Mouse (Mus musculus) splenic B cell, adult 2 months (primary cell): ENCODE measurements around the gene Cacng3.

ENCODE experiments used
- DNase-seq: peaks from one replicate; pipeline ENCODE4 v3.0.0-alpha.2; 2011; ENCODE audit warnings: low read depth, low spot score
- H3K27me3 ChIP-seq: 2 replicates; pipeline ENCODE4 v1.6.1; 2012; ENCODE audit warnings: mild to moderate bottlenecking, low read length, moderate library complexity, mixed read lengths; ENCODE audit not compliant: control insufficient read depth, poor library complexity, insufficient read depth, severe bottlenecking
- H3K36me3 ChIP-seq: 2 replicates; pipeline ENCODE4 v1.6.1; 2012; ENCODE audit warnings: mild to moderate bottlenecking, low read length, moderate library complexity, mixed read lengths; ENCODE audit not compliant: control insufficient read depth, poor library complexity, insufficient read depth, severe bottlenecking

The Cacng3 gene

GRCm38 (mm10) chr7:122755920-122756603, 85.8 kb downstream of the Cacng3 start:
- DNase-seq = no peak
- Histone ChIP-seq H3K27me3 (no peaks in the 10 kb centered on the region), H3K36me3 (no peaks in the 10 kb centered on the region)

- no peak for DNase-seq
- no peaks in the 10 kb centered on the region for H3K36me3 ChIP-seq
- H3K27me3 ChIP-seq = no peaks in the 10 kb centered on the region
Measured at GRCm38 (mm10) chr7:122758645-122759044, 88.4 kb downstream of the Cacng3 start.

GRCm38 (mm10) chr7:122764506-122764905, 94.2 kb downstream of the Cacng3 start:
- Histone ChIP-seq H3K36me3 (no peaks in the 10 kb centered on the region), H3K27me3 (no peaks in the 10 kb centered on the region)
- DNase-seq = no peak

- H3K36me3 ChIP-seq = no peaks in the 10 kb centered on the region
- no peak for DNase-seq
- no peaks in the 10 kb centered on the region for H3K27me3 ChIP-seq
Measured at GRCm38 (mm10) chr7:122768292-122769020, 98.2 kb downstream of the Cacng3 start.

GRCm38 (mm10) chr7:122779601-122780000, 109.3 kb downstream of the Cacng3 start:
- Histone ChIP-seq H3K27me3 (no peaks in the 10 kb centered on the region), H3K36me3 (no peaks in the 10 kb centered on the region)
- DNase-seq = no peak

- Histone ChIP-seq H3K36me3 (no peaks in the 10 kb centered on the region), H3K27me3 (no peaks in the 10 kb centered on the region)
- DNase-seq = no peak
Measured at GRCm38 (mm10) chr7:122789929-122790328, 119.6 kb downstream of the Cacng3 start.

- Histone ChIP-seq H3K36me3 (no peaks in the 10 kb centered on the region), H3K27me3 (no peaks in the 10 kb centered on the region)
- no peak for DNase-seq
Measured at GRCm38 (mm10) chr7:122793655-122794346, 123.5 kb downstream of the Cacng3 start.

- Histone ChIP-seq H3K27me3 (no peaks in the 10 kb centered on the region), H3K36me3 (no peaks in the 10 kb centered on the region)
- no peak for DNase-seq
Measured at GRCm38 (mm10) chr7:122795140-122795539, 124.8 kb downstream of the Cacng3 start.

- no peak for DNase-seq
- Histone ChIP-seq H3K27me3 (no peaks in the 10 kb centered on the region), H3K36me3 (no peaks in the 10 kb centered on the region)
Measured at GRCm38 (mm10) chr7:122800821-122801220, 130.5 kb downstream of the Cacng3 start.

- no peaks in the 10 kb centered on the region for H3K36me3 ChIP-seq
- no peaks in the 10 kb centered on the region for H3K27me3 ChIP-seq
- DNase-seq = no peak
Measured at GRCm38 (mm10) chr7:122803839-122804496, 133.7 kb downstream of the Cacng3 start.

- H3K36me3 ChIP-seq = no peaks in the 10 kb centered on the region
- peak; percentile 38 for DNase-seq
- H3K27me3 ChIP-seq = no peaks in the 10 kb centered on the region
Measured at GRCm38 (mm10) chr7:122806531-122806930, 136.2 kb downstream of the Cacng3 start.

- DNase-seq = peak; percentile 47
- Histone ChIP-seq H3K36me3 (no peaks in the 10 kb centered on the region), H3K27me3 (no peaks in the 10 kb centered on the region)
Measured at GRCm38 (mm10) chr7:122813724-122814123, 143.4 kb downstream of the Cacng3 start.

- Histone ChIP-seq H3K27me3 (no peaks in the 10 kb centered on the region), H3K36me3 (no peaks in the 10 kb centered on the region)
- peak; percentile 61 for DNase-seq
Measured at GRCm38 (mm10) chr7:122817565-122817964, 147.3 kb downstream of the Cacng3 start.
